Mouse (Mus musculus): ENCODE results near the gene Gm15013. TPM values are rescaled to one million over a fixed set of nuclear protein-coding genes. Genes with fewer than 3 reads are reported as not detected.
"Not testable (repeated sequence)": the region's sequence is repeated elsewhere in the genome, so short reads cannot be mapped to it uniquely, and the experiment has no call there.

The Gm15013 gene
- polyA plus RNA-seq (2015; fragmentation: Nextera tagmentation; extraction: Ambion mirVana), result 0.25 TPM in 1 of 2 replicates, not detected in the other

DNA sequence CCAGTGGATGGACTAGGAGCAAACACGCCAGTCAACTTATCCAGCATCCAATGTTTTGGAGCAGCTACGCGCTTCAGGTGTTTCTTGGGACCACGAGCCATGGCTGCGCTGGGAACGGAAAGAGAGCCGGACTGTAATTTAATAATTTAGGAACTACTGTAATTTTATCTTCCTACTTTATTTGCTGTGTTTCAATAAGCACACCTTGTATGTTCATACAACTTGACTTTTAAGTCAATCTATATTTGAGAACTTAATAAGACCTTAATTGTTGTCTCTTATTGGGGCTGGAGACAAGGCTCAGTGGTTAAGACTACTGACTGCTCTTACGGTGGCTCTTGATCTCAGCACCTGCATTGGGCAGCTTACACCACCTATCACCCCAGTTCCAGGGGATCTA lies at the start of gene Gm15013:
TSS of gene Gm15013 (minus strand) at position 101 of the 400 bp plus-strand sequence.
- H3K9ac ChIP-seq, result no peak within 1 kb of the TSS
- no peak within 1 kb of the TSS for H3K4me2 ChIP-seq
- no peak for ATAC-seq (ENCODE audit: low FRiP score)
- H3K9me3 ChIP-seq, result no peaks in the 10 kb centered on the region
- no peak within 1 kb of the TSS for H3K27ac ChIP-seq
- no peaks in the 10 kb centered on the region for H3K4me1 ChIP-seq (replicated peaks)
- no peaks in the 10 kb centered on the region for H3K27me3 ChIP-seq
- no peak within 1 kb of the TSS for H3K4me3 ChIP-seq
- 97% methylated on average over 8 of the region's 8 CpGs for WGBS
- no peaks in the 10 kb centered on the region for H3K36me3 ChIP-seq

DNA sequence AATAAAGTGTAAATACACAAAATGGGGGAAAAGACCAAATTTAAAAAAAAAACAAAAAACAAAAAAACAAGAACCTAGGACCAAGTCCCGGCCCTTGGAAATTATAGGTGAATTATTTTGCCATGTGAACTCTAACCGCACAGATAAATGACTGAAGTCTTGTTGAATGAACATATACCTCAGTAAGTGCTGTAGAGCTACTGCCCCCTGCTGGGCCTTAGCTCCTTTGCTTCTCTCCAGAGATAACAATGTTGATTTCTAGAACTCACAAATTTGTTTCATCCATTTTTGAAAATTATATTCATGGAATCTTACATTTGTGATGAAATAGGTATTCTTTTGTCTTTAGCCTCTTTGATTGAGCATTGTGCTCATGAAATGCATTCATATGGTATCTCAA lies 48.3 kb upstream of the Gm15013 start:
- Histone ChIP-seq H3K27ac (no peak overlapping the region), H3K4me1 (replicated peaks) (no peaks in the 10 kb centered on the region), H3K4me2 (no peak overlapping the region), H3K27me3 (no peaks in the 10 kb centered on the region), H3K9ac (no peak overlapping the region), H3K9me3 (no peaks in the 10 kb centered on the region), H3K36me3 (no peaks in the 10 kb centered on the region), H3K4me3 (no peak overlapping the region)
- ATAC-seq (ENCODE audit: low FRiP score), result no peak
- WGBS, result 82% methylated on average over 2 of the region's 2 CpGs

- H3K27ac ChIP-seq; ATAC-seq (ENCODE audit: low FRiP score); H3K36me3 ChIP-seq; H3K9ac ChIP-seq; H3K4me3 ChIP-seq; H3K4me1 ChIP-seq (replicated peaks); H3K27me3 ChIP-seq; H3K4me2 ChIP-seq; H3K9me3 ChIP-seq: not testable (repeated sequence)
- WGBS, result 86% methylated on average over 3 of the region's 3 CpGs
These were observed 44.4 kb upstream of the Gm15013 start for GRCm38 (mm10) chrX:139758634-139759033.

DNA sequence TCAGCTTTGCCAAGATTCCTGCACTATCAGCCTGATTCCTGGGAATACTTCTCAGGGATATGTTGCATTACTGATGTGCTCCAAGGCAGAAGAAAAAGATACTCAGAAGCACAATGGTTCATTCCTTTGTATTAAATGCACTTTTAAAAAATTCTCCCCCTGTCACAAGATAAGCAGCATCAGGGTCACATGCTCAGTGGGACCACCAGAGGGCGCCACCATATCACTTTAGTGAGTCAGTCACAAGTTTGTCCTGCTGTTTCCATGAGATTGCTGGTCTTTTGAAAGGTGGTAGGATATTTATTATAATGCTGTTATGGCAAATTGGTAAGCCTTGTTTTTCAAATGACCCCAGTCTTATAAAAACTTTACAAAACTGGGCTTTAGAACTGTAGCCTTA lies 37.6 kb upstream of the Gm15013 start:
- H3K4me3 ChIP-seq, result no peak overlapping the region
- H3K27ac ChIP-seq, result no peak overlapping the region
- no peak overlapping the region for H3K4me2 ChIP-seq
- no peaks in the 10 kb centered on the region for H3K4me1 ChIP-seq (replicated peaks)
- no peaks in the 10 kb centered on the region for H3K9me3 ChIP-seq
- 0 out of 2 replicates have a peak, but pooled peaks cover 3% of the 10 kb centered on the region for H3K27me3 ChIP-seq
- H3K9ac ChIP-seq, result no peak overlapping the region
- no peaks in the 10 kb centered on the region for H3K36me3 ChIP-seq
- 0% methylated on average over 1 of the region's 1 CpGs for WGBS
- no peak for ATAC-seq (ENCODE audit: low FRiP score)

GRCm38 (mm10) chrX:139737066-139737465 lies 22.8 kb upstream of the Gm15013 start:
- Histone ChIP-seq H3K36me3 (no peaks in the 10 kb centered on the region), H3K4me1 (replicated peaks) (no peaks in the 10 kb centered on the region), H3K27ac (no peak overlapping the region), H3K9ac (no peak overlapping the region), H3K9me3 (no peaks in the 10 kb centered on the region), H3K4me2 (no peak overlapping the region), H3K27me3 (peaks cover 3% of the 10 kb centered on the region; the same call in 1 of the 2 replicates), H3K4me3 (no peak overlapping the region)
- 84% methylated on average over 5 of the region's 5 CpGs for WGBS
- ATAC-seq (ENCODE audit: low FRiP score), result no peak

GRCm38 (mm10) chrX:139730541-139730940 lies 16.3 kb upstream of the Gm15013 start:
- 91% methylated on average over 3 of the region's 3 CpGs for WGBS
- Histone ChIP-seq H3K4me1 (replicated peaks) (no peaks in the 10 kb centered on the region), H3K4me2 (no peak overlapping the region), H3K9me3 (no peaks in the 10 kb centered on the region), H3K36me3 (no peaks in the 10 kb centered on the region), H3K27me3 (peaks cover 2% of the 10 kb centered on the region; the same call in 1 of the 2 replicates), H3K9ac (no peak overlapping the region), H3K27ac (no peak overlapping the region), H3K4me3 (no peak overlapping the region)
- ATAC-seq (ENCODE audit: low FRiP score), result no peak

GRCm38 (mm10) chrX:139722350-139722749 lies 8.1 kb upstream of the Gm15013 start:
- Histone ChIP-seq H3K36me3 (no peaks in the 10 kb centered on the region), H3K4me2 (no peak overlapping the region), H3K27ac (no peak overlapping the region), H3K9me3 (no peaks in the 10 kb centered on the region), H3K4me1 (replicated peaks) (no peaks in the 10 kb centered on the region), H3K27me3 (0 out of 2 replicates have a peak, but pooled peaks cover 5% of the 10 kb centered on the region), H3K9ac (no peak overlapping the region), H3K4me3 (no peak overlapping the region)
- no peak for ATAC-seq (ENCODE audit: low FRiP score)
- 93% methylated on average over 2 of the region's 2 CpGs for WGBS

GRCm38 (mm10) chrX:139684775-139685695 lies 29.2 kb downstream of the Gm15013 start, which contains the start of gene Tbc1d8b:
TSS of gene Tbc1d8b (plus strand) at chrX:139684996.
- Histone ChIP-seq H3K4me1 (replicated peaks) (no peaks in the 10 kb centered on the region), H3K4me2 (peak within 1 kb of the TSS; percentile 67), H3K36me3 (no peaks in the 10 kb centered on the region), H3K9ac (peak within 1 kb of the TSS; percentile 56), H3K9me3 (no peaks in the 10 kb centered on the region), H3K4me3 (peak within 1 kb of the TSS; percentile 48), H3K27ac (no peak within 1 kb of the TSS), H3K27me3 (peaks cover 10% of the 10 kb centered on the region)
- WGBS, result 14% methylated on average over 43 of the region's 43 CpGs
- peak; percentile 100 for ATAC-seq (ENCODE audit: low FRiP score)

GRCm38 (mm10) chrX:139684410-139684774 lies 29.9 kb downstream of the Gm15013 start:
- no peaks in the 10 kb centered on the region for H3K36me3 ChIP-seq
- peak overlapping the region; percentile 48 for H3K4me3 ChIP-seq
- H3K9me3 ChIP-seq, result no peaks in the 10 kb centered on the region
- H3K9ac ChIP-seq, result no peak overlapping the region
- H3K4me1 ChIP-seq (replicated peaks), result no peaks in the 10 kb centered on the region
- H3K27me3 ChIP-seq, result peaks cover 10% of the 10 kb centered on the region
- peak overlapping the region; percentile 67 for H3K4me2 ChIP-seq
- ATAC-seq (ENCODE audit: low FRiP score), result no peak; the same call in 1 of the 2 replicates
- 27% methylated on average over 8 of the region's 8 CpGs for WGBS
- no peak overlapping the region for H3K27ac ChIP-seq

GRCm38 (mm10) chrX:139665829-139666228 lies 48.5 kb downstream of the Gm15013 start:
- Histone ChIP-seq H3K9ac (no peak overlapping the region), H3K4me3 (no peak overlapping the region), H3K4me2 (no peak overlapping the region), H3K27ac (no peak overlapping the region), H3K27me3 (0 out of 2 replicates have a peak, but pooled peaks cover 2% of the 10 kb centered on the region), H3K4me1 (replicated peaks) (no peaks in the 10 kb centered on the region), H3K36me3 (no peaks in the 10 kb centered on the region), H3K9me3 (no peaks in the 10 kb centered on the region)
- WGBS, result 82% methylated on average over 2 of the region's 2 CpGs
- ATAC-seq (ENCODE audit: low FRiP score), result no peak

Measured in hindbrain, embryonic 13.5 days (tissue).